Mouse (Mus musculus): ENCODE data around the gene Ttc21a. TPM values are rescaled to one million over a fixed set of nuclear protein-coding genes. Genes with fewer than 3 reads are reported as not detected.
A peak's percentile ranks its signal among the peaks of the same experiment; 100 is the strongest.

Gene Ttc21a
- polyA plus RNA-seq, 1 experiment from 2014 or later: 0.10 TPM

GRCm38 (mm10) chr9:119943326-119943725 is 5.9 kb downstream of the Ttc21a start:
- Histone ChIP-seq H3K27ac (replicated peaks; ENCODE audit: low read depth, low read length) (no peak overlapping the region), H3K9me3 (replicated peaks; ENCODE audit: control insufficient read depth, low read length) (no peaks in the 10 kb centered on the region), H3K4me3 (ENCODE audit: low read depth, low read length) (no peak overlapping the region), H3K4me2 (ENCODE audit: low read depth, low read length) (no peak overlapping the region), H3K36me3 (replicated peaks; ENCODE audit: control insufficient read depth, insufficient read depth, low read depth, low read length) (no peaks in the 10 kb centered on the region), H3K27me3 (ENCODE audit: control insufficient read depth, insufficient read depth, low read length) (no peaks in the 10 kb centered on the region), H3K4me1 (ENCODE audit: control insufficient read depth, insufficient read depth, low read length) (no peaks in the 10 kb centered on the region), H3K9ac (replicated peaks; ENCODE audit: low read length) (no peak overlapping the region)
- WGBS: 60% methylated on average over 1 of the region's 1 CpGs
- ATAC-seq (replicated peaks; ENCODE audit: insufficient number of reproducible peaks, low FRiP score, low TSS enrichment, low read depth): no peak
- no peak for DNase-seq (ENCODE audit: low spot score)

- H3K4me1 ChIP-seq (ENCODE audit: control insufficient read depth, insufficient read depth, low read length): no peaks in the 10 kb centered on the region
- DNase-seq (ENCODE audit: low spot score) (no peak), ATAC-seq (replicated peaks; ENCODE audit: insufficient number of reproducible peaks, low FRiP score, low TSS enrichment, low read depth) (no peak)
- no peak overlapping the region for H3K9ac ChIP-seq (replicated peaks; ENCODE audit: low read length)
- H3K27ac ChIP-seq (replicated peaks; ENCODE audit: low read depth, low read length): no peak overlapping the region
- no peaks in the 10 kb centered on the region for H3K36me3 ChIP-seq (replicated peaks; ENCODE audit: control insufficient read depth, insufficient read depth, low read depth, low read length)
- H3K27me3 ChIP-seq (ENCODE audit: control insufficient read depth, insufficient read depth, low read length): no peaks in the 10 kb centered on the region
- no peak overlapping the region for H3K4me2 ChIP-seq (ENCODE audit: low read depth, low read length)
- no peaks in the 10 kb centered on the region for H3K9me3 ChIP-seq (replicated peaks; ENCODE audit: control insufficient read depth, low read length)
- H3K4me3 ChIP-seq (ENCODE audit: low read depth, low read length): no peak overlapping the region
- 74% methylated on average over 12 of the region's 12 CpGs for WGBS
Observed at GRCm38 (mm10) chr9:119945173-119945900, 7.9 kb downstream of the Ttc21a start.

- no peak overlapping the region for H3K27ac ChIP-seq (replicated peaks; ENCODE audit: low read depth, low read length)
- WGBS: 39% methylated on average over 3 of the region's 3 CpGs
- no peaks in the 10 kb centered on the region for H3K4me1 ChIP-seq (ENCODE audit: control insufficient read depth, insufficient read depth, low read length)
- no peak overlapping the region for H3K4me3 ChIP-seq (ENCODE audit: low read depth, low read length)
- no peak for ATAC-seq (replicated peaks; ENCODE audit: insufficient number of reproducible peaks, low FRiP score, low TSS enrichment, low read depth)
- no peak overlapping the region for H3K4me2 ChIP-seq (ENCODE audit: low read depth, low read length)
- no peaks in the 10 kb centered on the region for H3K9me3 ChIP-seq (replicated peaks; ENCODE audit: control insufficient read depth, low read length)
- H3K27me3 ChIP-seq (ENCODE audit: control insufficient read depth, insufficient read depth, low read length): no peaks in the 10 kb centered on the region
- no peak overlapping the region for H3K9ac ChIP-seq (replicated peaks; ENCODE audit: low read length)
- H3K36me3 ChIP-seq (replicated peaks; ENCODE audit: control insufficient read depth, insufficient read depth, low read depth, low read length): no peaks in the 10 kb centered on the region
- no peak for DNase-seq (ENCODE audit: low spot score)
Observed at GRCm38 (mm10) chr9:119948804-119949203, 11.4 kb downstream of the Ttc21a start.

GRCm38 (mm10) chr9:119950434-119950833 is 13.0 kb downstream of the Ttc21a start:
- DNase-seq (ENCODE audit: low spot score) (no peak), ATAC-seq (replicated peaks; ENCODE audit: insufficient number of reproducible peaks, low FRiP score, low TSS enrichment, low read depth) (no peak)
- Histone ChIP-seq H3K27me3 (ENCODE audit: control insufficient read depth, insufficient read depth, low read length) (no peaks in the 10 kb centered on the region), H3K4me2 (ENCODE audit: low read depth, low read length) (no peak overlapping the region), H3K36me3 (replicated peaks; ENCODE audit: control insufficient read depth, insufficient read depth, low read depth, low read length) (no peaks in the 10 kb centered on the region), H3K27ac (replicated peaks; ENCODE audit: low read depth, low read length) (no peak overlapping the region), H3K4me3 (ENCODE audit: low read depth, low read length) (no peak overlapping the region), H3K4me1 (ENCODE audit: control insufficient read depth, insufficient read depth, low read length) (no peaks in the 10 kb centered on the region), H3K9ac (replicated peaks; ENCODE audit: low read length) (peak overlapping the region; percentile 13; the same call in 1 of the 2 replicates), H3K9me3 (replicated peaks; ENCODE audit: control insufficient read depth, low read length) (no peaks in the 10 kb centered on the region)
- WGBS: 34% methylated on average over 6 of the region's 6 CpGs

- Histone ChIP-seq H3K4me2 (ENCODE audit: low read depth, low read length) (no peak overlapping the region), H3K27me3 (ENCODE audit: control insufficient read depth, insufficient read depth, low read length) (no peaks in the 10 kb centered on the region), H3K4me3 (ENCODE audit: low read depth, low read length) (no peak overlapping the region), H3K27ac (replicated peaks; ENCODE audit: low read depth, low read length) (no peak overlapping the region), H3K9ac (replicated peaks; ENCODE audit: low read length) (no peak overlapping the region), H3K36me3 (replicated peaks; ENCODE audit: control insufficient read depth, insufficient read depth, low read depth, low read length) (no peaks in the 10 kb centered on the region), H3K9me3 (replicated peaks; ENCODE audit: control insufficient read depth, low read length) (no peaks in the 10 kb centered on the region), H3K4me1 (ENCODE audit: control insufficient read depth, insufficient read depth, low read length) (no peaks in the 10 kb centered on the region)
- 90% methylated on average over 9 of the region's 9 CpGs for WGBS
- no peak for ATAC-seq (replicated peaks; ENCODE audit: insufficient number of reproducible peaks, low FRiP score, low TSS enrichment, low read depth)
- no peak for DNase-seq (ENCODE audit: low spot score)
Observed at GRCm38 (mm10) chr9:119951388-119951787, 14.0 kb downstream of the Ttc21a start.

- H3K27ac ChIP-seq (replicated peaks; ENCODE audit: low read depth, low read length): no peak overlapping the region
- DNase-seq (ENCODE audit: low spot score): no peak
Observed at GRCm38 (mm10) chr9:119958835-119959234, 21.4 kb downstream of the Ttc21a start.

GRCm38 (mm10) chr9:119962216-119962615 is 24.8 kb downstream of the Ttc21a start:
- WGBS: 80% methylated on average over 4 of the region's 4 CpGs
- no peaks in the 10 kb centered on the region for H3K36me3 ChIP-seq (replicated peaks; ENCODE audit: control insufficient read depth, insufficient read depth, low read depth, low read length)
- no peak overlapping the region for H3K4me3 ChIP-seq (ENCODE audit: low read depth, low read length)
- peaks cover 4% of the 10 kb centered on the region; the same call in 1 of the 2 replicates for H3K4me1 ChIP-seq (ENCODE audit: control insufficient read depth, insufficient read depth, low read length)
- ATAC-seq (replicated peaks; ENCODE audit: insufficient number of reproducible peaks, low FRiP score, low TSS enrichment, low read depth): no peak
- no peaks in the 10 kb centered on the region for H3K27me3 ChIP-seq (ENCODE audit: control insufficient read depth, insufficient read depth, low read length)
- H3K27ac ChIP-seq (replicated peaks; ENCODE audit: low read depth, low read length): no peak overlapping the region
- H3K4me2 ChIP-seq (ENCODE audit: low read depth, low read length): no peak overlapping the region
- no peak for DNase-seq (ENCODE audit: low spot score)
- no peaks in the 10 kb centered on the region for H3K9me3 ChIP-seq (replicated peaks; ENCODE audit: control insufficient read depth, low read length)
- H3K9ac ChIP-seq (replicated peaks; ENCODE audit: low read length): no peak overlapping the region

More at GRCm38 (mm10) chr9:119958835-119959234, 21.4 kb downstream of the Ttc21a start:
- Histone ChIP-seq H3K9ac (replicated peaks; ENCODE audit: low read length) (no peak overlapping the region), H3K4me3 (ENCODE audit: low read depth, low read length) (no peak overlapping the region), H3K9me3 (replicated peaks; ENCODE audit: control insufficient read depth, low read length) (no peaks in the 10 kb centered on the region), H3K4me1 (ENCODE audit: control insufficient read depth, insufficient read depth, low read length) (peaks cover 4% of the 10 kb centered on the region; the same call in 1 of the 2 replicates), H3K36me3 (replicated peaks; ENCODE audit: control insufficient read depth, insufficient read depth, low read depth, low read length) (no peaks in the 10 kb centered on the region), H3K4me2 (ENCODE audit: low read depth, low read length) (no peak overlapping the region), H3K27me3 (ENCODE audit: control insufficient read depth, insufficient read depth, low read length) (no peaks in the 10 kb centered on the region)
- ATAC-seq (replicated peaks; ENCODE audit: insufficient number of reproducible peaks, low FRiP score, low TSS enrichment, low read depth): no peak
- WGBS: 83% methylated on average over 9 of the region's 9 CpGs

- Histone ChIP-seq H3K4me3 (ENCODE audit: low read depth, low read length) (0 out of 2 replicates have a peak overlapping the region, but pooled peaks have one; percentile 5), H3K36me3 (replicated peaks; ENCODE audit: control insufficient read depth, insufficient read depth, low read depth, low read length) (no peaks in the 10 kb centered on the region), H3K9me3 (replicated peaks; ENCODE audit: control insufficient read depth, low read length) (no peaks in the 10 kb centered on the region), H3K27ac (replicated peaks; ENCODE audit: low read depth, low read length) (no peak overlapping the region), H3K9ac (replicated peaks; ENCODE audit: low read length) (peak overlapping the region; percentile 39), H3K4me2 (ENCODE audit: low read depth, low read length) (peak overlapping the region; percentile 30), H3K27me3 (ENCODE audit: control insufficient read depth, insufficient read depth, low read length) (no peaks in the 10 kb centered on the region), H3K4me1 (ENCODE audit: control insufficient read depth, insufficient read depth, low read length) (peaks cover 4% of the 10 kb centered on the region; the same call in 1 of the 2 replicates)
- DNase-seq (ENCODE audit: low spot score): peak; percentile 80
- ATAC-seq (replicated peaks; ENCODE audit: insufficient number of reproducible peaks, low FRiP score, low TSS enrichment, low read depth): peak; percentile 49; the same call in 1 of the 2 replicates
- WGBS: 4% methylated on average over 21 of the region's 21 CpGs
Observed at GRCm38 (mm10) chr9:119962987-119963667, 25.7 kb downstream of the Ttc21a start.
